Mouse (Mus musculus) CH12.LX (cell line): ENCODE measurements around the gene Haao.

Source experiments
- JUND ChIP-seq: conservative IDR thresholded peaks from 2 replicates; pipeline ENCODE4 v1.6.1; 2011; ENCODE audit warnings: low read depth, low read length, improper control_type of control experiment
- MAX ChIP-seq: IDR thresholded peaks from 2 replicates; pipeline ENCODE4 v1.6.1; 2011; ENCODE audit warnings: low read length, improper control_type of control experiment
- POLR2A ChIP-seq: IDR thresholded peaks from 2 replicates; pipeline ENCODE4 v1.6.1; 2011; ENCODE audit warnings: low read depth, mild to moderate bottlenecking, improper control_type of control experiment, low read length
- ZKSCAN1 ChIP-seq: IDR thresholded peaks from 2 replicates; pipeline ENCODE4 v1.6.1; 2012; ENCODE audit warnings: low read depth, inconsistent platforms, low read length, improper control_type of control experiment, borderline replicate concordance

- no peak for TF ChIP-seq MAX
- no peak for TF ChIP-seq POLR2A
- TF ChIP-seq ZKSCAN1: no peak
- no peak for TF ChIP-seq JUND
Measured at GRCm38 (mm10) chr17:83882788-83883187, 35.0 kb upstream of the Haao start.
